Mouse (Mus musculus) splenic B cell, adult 2 months (primary cell): ENCODE measurements around the gene Olfr288.

ENCODE experiments used
- DNase-seq: peaks from one replicate; pipeline ENCODE4 v3.0.0-alpha.2; 2011; ENCODE audit warnings: low read depth, low spot score
- H3K27me3 ChIP-seq: 2 replicates; pipeline ENCODE4 v1.6.1; 2012; ENCODE audit warnings: mild to moderate bottlenecking, low read length, moderate library complexity, mixed read lengths; ENCODE audit not compliant: control insufficient read depth, poor library complexity, insufficient read depth, severe bottlenecking
- H3K36me3 ChIP-seq: 2 replicates; pipeline ENCODE4 v1.6.1; 2012; ENCODE audit warnings: mild to moderate bottlenecking, low read length, moderate library complexity, mixed read lengths; ENCODE audit not compliant: control insufficient read depth, poor library complexity, insufficient read depth, severe bottlenecking

The Olfr288 gene

GRCm38 (mm10) chr15:98195442-98195841 lies at the start of gene Olfr288:
Gene Olfr288 (minus strand): TSS chr15:98195542.
- no peak for DNase-seq
- no peaks in the 10 kb centered on the region for H3K27me3 ChIP-seq

GRCm38 (mm10) chr15:98235442-98235841 lies 40.1 kb upstream of the Olfr288 start:
- DNase-seq, result no peak
- no peaks in the 10 kb centered on the region for H3K36me3 ChIP-seq
- H3K27me3 ChIP-seq, result no peaks in the 10 kb centered on the region; the same call in 1 of the 2 replicates

More at GRCm38 (mm10) chr15:98195442-98195841, at the start of gene Olfr288:
- no peaks in the 10 kb centered on the region for H3K36me3 ChIP-seq

GRCm38 (mm10) chr15:98234350-98234749 lies 39.0 kb upstream of the Olfr288 start, which contains the start of gene Olfr286:
Gene Olfr286 (minus strand): TSS chr15:98234450.
- H3K27me3 ChIP-seq, result no peaks in the 10 kb centered on the region
- no peak for DNase-seq
- H3K36me3 ChIP-seq, result no peaks in the 10 kb centered on the region

DNA sequence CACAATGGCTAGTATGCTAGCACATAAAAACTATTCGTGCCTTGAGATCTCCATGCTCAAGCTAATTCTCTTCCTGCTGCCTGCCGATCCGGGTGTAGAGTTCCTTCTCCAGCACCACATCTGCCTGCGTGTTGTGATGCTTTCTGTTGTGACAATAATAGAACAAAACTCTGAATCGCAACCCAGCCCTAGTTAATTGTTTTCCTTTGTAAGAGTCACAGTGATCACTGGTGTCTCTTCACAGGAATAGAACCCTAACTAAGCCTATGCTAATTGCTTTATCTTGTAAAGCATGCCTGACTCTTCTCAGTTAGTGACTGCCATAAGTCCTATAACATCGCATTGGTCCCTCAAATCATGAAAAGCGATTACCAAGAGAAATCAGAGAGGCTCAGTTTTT lies 30.8 kb upstream of the Olfr288 start:
- Histone ChIP-seq H3K36me3 (no peaks in the 10 kb centered on the region), H3K27me3 (no peaks in the 10 kb centered on the region)
- DNase-seq, result no peak

DNA sequence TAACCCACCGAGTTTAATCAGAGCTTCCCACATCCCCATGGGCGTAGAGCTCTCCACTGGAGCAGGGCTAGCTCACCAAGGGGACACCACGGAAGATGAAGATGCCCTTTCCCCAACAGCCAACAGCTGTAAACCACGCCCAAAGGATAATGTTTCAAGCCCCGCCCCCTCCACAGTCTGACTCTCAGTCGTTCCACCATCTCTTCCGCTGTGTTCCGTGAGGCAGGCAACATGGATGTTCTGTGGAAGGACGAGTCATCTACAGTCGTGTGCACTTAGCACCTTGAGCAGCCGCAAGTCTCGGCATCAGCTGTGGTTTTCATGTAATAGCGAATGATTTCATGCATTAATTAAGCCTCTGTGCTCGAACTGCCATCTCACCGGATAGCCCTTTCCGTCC lies 30.3 kb upstream of the Olfr288 start:
- no peak for DNase-seq
- no peaks in the 10 kb centered on the region for H3K36me3 ChIP-seq
- no peaks in the 10 kb centered on the region for H3K27me3 ChIP-seq

DNA sequence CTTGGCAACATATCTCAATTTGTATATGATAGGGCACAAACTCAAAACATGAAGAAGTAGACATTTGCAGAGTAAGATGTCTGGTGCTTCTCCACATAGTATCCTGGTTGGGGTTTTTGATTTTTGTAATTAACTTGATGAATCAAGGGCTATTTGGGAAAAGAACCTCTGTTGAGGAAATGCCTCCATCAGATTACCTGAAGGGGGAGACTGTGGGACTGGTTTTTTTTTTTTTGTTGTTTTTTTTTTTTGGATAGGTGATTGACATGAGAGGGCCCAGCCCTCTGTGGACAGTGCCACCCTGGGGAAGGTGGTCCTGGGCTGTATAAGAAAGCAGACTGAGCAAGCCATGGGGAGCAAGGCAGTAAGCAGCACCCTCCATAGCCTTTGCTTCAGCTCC lies 27.0 kb upstream of the Olfr288 start:
- Histone ChIP-seq H3K27me3 (no peaks in the 10 kb centered on the region), H3K36me3 (no peaks in the 10 kb centered on the region)
- no peak for DNase-seq

- H3K36me3 ChIP-seq, result no peaks in the 10 kb centered on the region
- DNase-seq, result no peak
- no peaks in the 10 kb centered on the region for H3K27me3 ChIP-seq
These were observed 25.5 kb upstream of the Olfr288 start, which contains the start of the genes Gm44579 and Olfr287 for GRCm38 (mm10) chr15:98220877-98221276. Gene Gm44579 (minus strand): TSS chr15:98220977. Gene Olfr287 (minus strand): TSS chr15:98221056.

DNA sequence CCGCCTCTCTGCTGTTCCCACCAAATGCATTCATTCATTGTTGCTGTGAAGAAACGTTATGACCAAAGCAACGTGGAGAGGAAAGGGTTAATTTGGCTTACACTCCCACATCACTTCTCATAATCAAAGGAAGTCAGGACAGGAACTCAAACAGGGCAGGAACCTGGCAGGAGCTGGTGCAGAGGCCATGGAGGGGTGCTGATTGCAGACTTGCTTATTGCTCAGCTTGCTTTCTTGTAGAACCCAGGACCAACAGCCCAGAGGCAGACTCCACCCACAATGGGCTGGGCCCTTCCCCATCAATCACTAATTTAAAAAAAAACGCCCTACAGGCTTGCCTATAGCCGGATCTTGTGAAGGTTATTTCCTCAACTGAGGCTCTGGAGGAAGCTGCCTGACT lies 18.8 kb upstream of the Olfr288 start:
- Histone ChIP-seq H3K27me3 (no peaks in the 10 kb centered on the region; the same call in 1 of the 2 replicates), H3K36me3 (no peaks in the 10 kb centered on the region)
- no peak for DNase-seq

GRCm38 (mm10) chr15:98213336-98213870 lies 18.1 kb upstream of the Olfr288 start:
- DNase-seq, result no peak
- Histone ChIP-seq H3K27me3 (no peaks in the 10 kb centered on the region; the same call in 1 of the 2 replicates), H3K36me3 (no peaks in the 10 kb centered on the region)

GRCm38 (mm10) chr15:98209676-98210075 lies 14.3 kb upstream of the Olfr288 start:
- DNase-seq, result no peak
- H3K27me3 ChIP-seq, result no peaks in the 10 kb centered on the region
- no peaks in the 10 kb centered on the region for H3K36me3 ChIP-seq

DNA sequence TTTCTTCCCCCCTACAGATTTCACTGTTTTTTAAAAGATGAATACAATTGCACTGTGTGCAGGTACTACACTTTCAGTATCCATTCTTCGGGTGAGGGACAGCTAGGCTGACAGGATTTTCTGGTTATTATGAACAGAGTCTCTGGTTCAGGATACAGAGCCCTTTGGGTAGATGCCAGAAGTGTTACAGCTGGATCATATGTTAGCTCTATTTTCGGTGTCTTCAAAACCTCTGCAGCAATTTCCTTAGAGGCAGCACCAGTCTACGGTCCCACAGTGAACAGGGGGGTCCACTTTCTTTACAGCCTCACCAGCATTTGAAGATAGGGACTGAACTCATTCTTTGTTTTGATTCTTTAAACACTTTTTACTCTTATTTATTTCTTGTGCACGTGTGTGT lies 10.9 kb downstream of the Olfr288 start:
- Histone ChIP-seq H3K36me3 (no peaks in the 10 kb centered on the region), H3K27me3 (no peaks in the 10 kb centered on the region)
- no peak for DNase-seq

GRCm38 (mm10) chr15:98181856-98182570 lies 13.3 kb downstream of the Olfr288 start:
- Histone ChIP-seq H3K36me3 (no peaks in the 10 kb centered on the region), H3K27me3 (no peaks in the 10 kb centered on the region)
- no peak for DNase-seq

DNA sequence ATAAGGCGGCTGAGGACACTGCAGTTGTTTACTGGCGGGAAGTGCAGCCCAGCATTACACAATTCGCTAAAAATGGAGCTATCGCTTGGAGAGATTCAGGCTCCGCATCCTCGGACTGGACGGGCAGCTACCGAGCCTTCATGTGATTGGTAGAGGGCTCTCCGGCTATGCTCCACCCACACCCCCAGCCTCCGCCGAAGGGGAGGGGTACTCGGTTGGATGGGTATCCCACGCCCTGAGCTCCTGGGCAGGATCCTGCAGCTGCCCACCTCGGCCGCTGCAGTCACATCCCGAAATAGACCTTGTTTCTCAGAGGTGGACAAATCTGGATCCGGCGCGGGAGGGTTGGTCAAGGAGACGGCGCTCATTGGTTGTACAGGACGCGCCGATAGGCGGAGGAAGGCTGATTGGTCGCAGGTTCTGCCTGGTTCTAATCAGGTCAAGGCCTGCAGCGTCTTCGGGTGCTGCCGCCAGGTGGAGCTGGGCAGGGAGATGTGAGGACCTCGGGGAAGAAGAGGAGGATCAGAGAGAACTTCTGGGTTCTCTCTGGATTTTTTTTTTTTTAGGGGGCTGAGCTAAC lies 14.1 kb downstream of the Olfr288 start:
- Histone ChIP-seq H3K36me3 (no peaks in the 10 kb centered on the region), H3K27me3 (no peaks in the 10 kb centered on the region)
- DNase-seq, result peak; percentile 86

DNA sequence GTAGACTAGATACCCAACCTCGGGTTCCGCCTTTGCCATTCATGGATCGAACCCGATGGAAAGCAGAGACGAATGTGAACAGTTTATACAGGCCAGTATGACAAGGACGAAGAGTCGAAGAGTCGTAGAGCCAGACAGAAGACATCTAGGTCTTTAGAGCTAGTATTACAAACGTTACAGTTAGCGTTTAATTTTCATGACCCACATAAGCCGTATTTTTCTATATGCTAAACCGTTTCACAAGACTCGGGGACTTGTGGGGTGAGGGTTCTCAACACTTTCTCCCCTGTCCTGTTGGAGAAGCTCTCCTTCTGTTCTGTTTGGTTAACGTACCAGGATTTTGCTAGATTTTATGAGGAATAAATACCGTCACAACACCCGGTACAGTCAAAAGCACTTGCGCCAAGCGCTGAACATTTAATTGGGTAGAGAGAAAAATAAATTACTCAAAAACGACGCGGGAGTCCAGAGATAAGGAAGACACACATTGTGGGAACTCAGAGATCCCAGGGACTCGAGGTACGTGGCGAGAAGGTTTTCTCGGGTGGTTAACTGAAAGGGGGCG lies 14.7 kb downstream of the Olfr288 start:
- Histone ChIP-seq H3K36me3 (no peaks in the 10 kb centered on the region), H3K27me3 (no peaks in the 10 kb centered on the region)
- DNase-seq, result no peak

- DNase-seq, result no peak
- H3K27me3 ChIP-seq, result no peaks in the 10 kb centered on the region
- H3K36me3 ChIP-seq, result no peaks in the 10 kb centered on the region
These were observed 18.0 kb downstream of the Olfr288 start for GRCm38 (mm10) chr15:98177320-98177719.
